In genomic region chr16:52061015-52061481, GRCm38 (mm10) we compare ENCODE assay signal across 7 mouse cellular contexts. TPM values are rescaled to one million over a fixed set of nuclear protein-coding genes. Genes with fewer than 3 reads are reported as not detected.
A peak's percentile ranks its signal among the peaks of the same experiment; 100 is the strongest.
DNase-seq lines count a peak whose midpoint lies in the region; ATAC-seq and TF ChIP-seq lines count a peak whose summit lies in the region.

No protein-coding gene starts in this region.

- no peaks in the 10 kb centered on the region; the same call in 1 of the 2 replicates for H3K36me3 ChIP-seq in liver, adult 2 months (ENCODE audit: control insufficient read depth, insufficient read depth, low read length)

- peak overlapping the region; percentile 61 for H3K27ac ChIP-seq in liver, adult 2 months (replicated peaks; ENCODE audit: insufficient read depth, low read depth, low read length)

- peak; percentile 94 for DNase-seq in liver, adult 2 months (ENCODE audit: extremely low read depth, low read depth, low spot score)
- DNase-seq in liver, result no peak
- DNase-seq in adipocyte (ENCODE audit: low spot score), result peak; percentile 66
- no peak for DNase-seq in ovary, postnatal 36 days (ENCODE audit: low spot score)
- no peak for DNase-seq in testis, postnatal 14 days (ENCODE audit: low spot score)

- no peaks in the 10 kb centered on the region for H3K27me3 ChIP-seq in liver, adult 2 months (ENCODE audit: control insufficient read depth, insufficient read depth, low read length)

- H3K79me2 ChIP-seq in liver, adult 2 months (ENCODE audit: control insufficient read depth, insufficient read depth, low read length), result peaks cover 17% of the 10 kb centered on the region; the same call in 1 of the 2 replicates

- peak; percentile 60 to 61 for ATAC-seq in hematopoietic stem cell, adult 5-6 weeks (replicated peaks in 1 of 2; ENCODE audit: insufficient read depth in 1 of 2, low FRiP score in 2 of 2, low TSS enrichment in 1 of 2, low read depth in 1 of 2, poor library complexity in 2 of 2, severe bottlenecking in 2 of 2)
- peak; percentile 59 for ATAC-seq in monocyte, adult 5-6 weeks (replicated peaks; ENCODE audit: insufficient number of reproducible peaks, low FRiP score, low TSS enrichment, poor library complexity, severe bottlenecking)

- WGBS in liver, adult 2 months, result 2% methylated on average over 4 of the region's 4 CpGs

- peak overlapping the region; percentile 35; the same call in 1 of the 2 replicates for H3K9ac ChIP-seq in liver, adult 2 months (ENCODE audit: low read depth, low read length)

- peaks cover 22% of the 10 kb centered on the region for H3K4me1 ChIP-seq in liver, adult 2 months (ENCODE audit: control insufficient read depth, insufficient read depth, low read length)

- TF ChIP-seq CTCF in liver, adult 2 months (IDR thresholded peaks at IDR 0.05; ENCODE audit: low read depth, low read length), result no peak

- no peak for TF ChIP-seq POLR2A in liver, adult 2 months (IDR thresholded peaks at IDR 0.05; ENCODE audit: extremely low read depth, insufficient read depth, low read length)

- H3K4me3 ChIP-seq in liver, adult 2 months (ENCODE audit: insufficient read depth, low read depth, low read length), result no peak overlapping the region

RNA-seq across cellular contexts. Expression of gene Cblb, which starts 30.0 kb away (rescaled TPM):
- total RNA-seq in liver, adult 2 months (2014; rRNA removed), result 6.9 and 8.4 TPM in 2 replicates
- 2.3 and 2.5 TPM in 2 replicates for polyA plus RNA-seq in liver, adult 2 months (2012; rRNA removed)
- 7.1 and 16.4 TPM in 2 replicates for total RNA-seq in hematopoietic stem cell, adult 5-6 weeks (2017)
- 46.9 to 126 TPM (median 61.3 TPM) in 3 replicates for total RNA-seq in monocyte, adult 5-6 weeks (2017)

Comparison
In these comparisons a context has a peak if more than half of its experiments do, and no peak if none do; other contexts are left out.
1. DNase-seq: peak in liver, adult 2 months (single experiment) and adipocyte (single experiment); none in liver (single experiment), ovary, postnatal 36 days (single experiment) and testis, postnatal 14 days (single experiment).